Mouse (Mus musculus) spleen, adult 2 months (tissue): ENCODE data around the gene Fbxo36. TPM values are rescaled to one million over a fixed set of nuclear protein-coding genes. Genes with fewer than 3 reads are reported as not detected.

Experiments
- DNase-seq, 2 experiments: peaks; one replicate each; pipeline versions ENCODE4 v3.0.0 to v3.0.0-alpha.2; 2012 to 2021; ENCODE audit warnings: low spot score in 2 of 2, low read depth in 1 of 2
- H3K27ac ChIP-seq: fragments of 200-500 bp; 2 replicates; pipeline ENCODE4 v1.5.1; 2012; ENCODE audit warnings: low read length, inconsistent platforms; ENCODE audit not compliant: insufficient read depth
- H3K27me3 ChIP-seq: fragments of 200-500 bp; 2 replicates; pipeline ENCODE4 v1.6.1; 2012; ENCODE audit warnings: mild to moderate bottlenecking, moderate library complexity, low read length, inconsistent platforms; ENCODE audit not compliant: control insufficient read depth, insufficient read depth
- H3K36me3 ChIP-seq: fragments of 200-500 bp; 2 replicates; pipeline ENCODE4 v1.6.1; 2012; ENCODE audit warnings: mild to moderate bottlenecking, low read length, inconsistent platforms; ENCODE audit not compliant: control insufficient read depth, insufficient read depth
- H3K4me1 ChIP-seq: fragments of 200-500 bp; 2 replicates; pipeline ENCODE4 v1.6.1; 2011; ENCODE audit warnings: inconsistent platforms; ENCODE audit not compliant: control insufficient read depth, insufficient read depth, insufficient read length
- H3K4me3 ChIP-seq: fragments of 200-500 bp; 2 replicates; pipeline ENCODE4 v1.5.1; 2011; ENCODE audit warnings: mild to moderate bottlenecking, inconsistent platforms; ENCODE audit not compliant: insufficient read depth, insufficient read length; ENCODE audit errors: extremely low read depth
- CTCF ChIP-seq: fragments of 200-500 bp; IDR thresholded peaks from 2 replicates; pipeline ENCODE4 v1.5.1; 2011; ENCODE audit warnings: mild to moderate bottlenecking, inconsistent platforms; ENCODE audit not compliant: insufficient read depth, insufficient read length, insufficient replicate concordance; ENCODE audit errors: extremely low read depth
- POLR2A ChIP-seq: fragments of 200-500 bp; IDR thresholded peaks from 2 replicates; pipeline ENCODE4 v1.6.1; 2011; ENCODE audit warnings: low read depth, low read length, inconsistent platforms
- WGBS: fragments of 180-500 bp; shearing (Covaris S2); methylation state at CpG from one replicate; pipeline ENCODE4 v1.1.7; 2018; 5-methylcytosine and 5-hydroxymethylcytosine counted together
- polyA plus RNA-seq: library from polyadenylated mRNA; depleted of rRNA; stranded (reverse); fragments of >200 nt; gene quantifications from 2 replicates; pipeline ENCODE4 v1.2.3, GENCODE M21; 2012

The Fbxo36 gene
- polyA plus RNA-seq, 1 experiment, result 0.53 TPM

GRCm38 (mm10) chr1:84881248-84882065, 41.8 kb downstream of the Fbxo36 start:
- H3K27me3 ChIP-seq, result no peaks in the 10 kb centered on the region
- TF ChIP-seq CTCF, result no peak
- no peak for TF ChIP-seq POLR2A
- no peaks in the 10 kb centered on the region for H3K4me1 ChIP-seq
- no peaks in the 10 kb centered on the region for H3K36me3 ChIP-seq
- H3K4me3 ChIP-seq, result no peak overlapping the region
- WGBS, result 83% methylated on average over 11 of the region's 11 CpGs
- H3K27ac ChIP-seq, result no peak overlapping the region
- DNase-seq, result no peak

GRCm38 (mm10) chr1:84882066-84882532, 42.5 kb downstream of the Fbxo36 start:
- DNase-seq, result no peak
- WGBS, result 94% methylated on average over 2 of the region's 2 CpGs
- no peak overlapping the region for H3K4me3 ChIP-seq
- no peaks in the 10 kb centered on the region for H3K36me3 ChIP-seq
- no peak for TF ChIP-seq CTCF
- no peaks in the 10 kb centered on the region for H3K27me3 ChIP-seq
- no peaks in the 10 kb centered on the region for H3K4me1 ChIP-seq
- no peak overlapping the region for H3K27ac ChIP-seq

- no peaks in the 10 kb centered on the region for H3K27me3 ChIP-seq
- TF ChIP-seq CTCF (no peak), POLR2A (no peak)
- H3K36me3 ChIP-seq, result no peaks in the 10 kb centered on the region
- no peak for DNase-seq
- WGBS, result 73% methylated on average over 4 of the region's 4 CpGs
- no peak overlapping the region for H3K4me3 ChIP-seq
- no peak overlapping the region for H3K27ac ChIP-seq
- no peaks in the 10 kb centered on the region for H3K4me1 ChIP-seq
Observed at GRCm38 (mm10) chr1:84882937-84883336, 43.3 kb downstream of the Fbxo36 start.

- DNase-seq, result no peak
- no peaks in the 10 kb centered on the region for H3K4me1 ChIP-seq
- whole genome bisulfite sequencing, result 85% methylated on average over 4 of the region's 4 CpGs
- H3K4me3 ChIP-seq, result no peak overlapping the region
- no peaks in the 10 kb centered on the region for H3K36me3 ChIP-seq
- no peak overlapping the region for H3K27ac ChIP-seq
- no peak for TF ChIP-seq CTCF
- no peak for TF ChIP-seq POLR2A
- H3K27me3 ChIP-seq, result no peaks in the 10 kb centered on the region
Observed at GRCm38 (mm10) chr1:84883889-84884288, 44.2 kb downstream of the Fbxo36 start.

- no peak overlapping the region for H3K27ac ChIP-seq
- WGBS, result 78% methylated on average over 3 of the region's 3 CpGs
- no peaks in the 10 kb centered on the region for H3K27me3 ChIP-seq
- no peak overlapping the region for H3K4me3 ChIP-seq
- DNase-seq, result no peak
- H3K36me3 ChIP-seq, result no peaks in the 10 kb centered on the region
- no peaks in the 10 kb centered on the region for H3K4me1 ChIP-seq
- TF ChIP-seq POLR2A (no peak), CTCF (no peak)
Observed at GRCm38 (mm10) chr1:84885174-84885573, 45.5 kb downstream of the Fbxo36 start.

GRCm38 (mm10) chr1:84885921-84886320, 46.3 kb downstream of the Fbxo36 start:
- no peak for TF ChIP-seq CTCF
- no peak for TF ChIP-seq POLR2A
- no peaks in the 10 kb centered on the region for H3K36me3 ChIP-seq
- no peaks in the 10 kb centered on the region for H3K4me1 ChIP-seq
- DNase-seq, result no peak
- no peak overlapping the region for H3K27ac ChIP-seq
- no peak overlapping the region for H3K4me3 ChIP-seq
- H3K27me3 ChIP-seq, result no peaks in the 10 kb centered on the region
- WGBS, result 86% methylated on average over 6 of the region's 6 CpGs

GRCm38 (mm10) chr1:84889330-84890004, 49.8 kb downstream of the Fbxo36 start:
- H3K27me3 ChIP-seq, result no peaks in the 10 kb centered on the region
- TF ChIP-seq POLR2A (no peak), CTCF (no peak)
- no peak for DNase-seq
- H3K4me1 ChIP-seq, result no peaks in the 10 kb centered on the region
- no peak overlapping the region for H3K4me3 ChIP-seq
- WGBS, result 83% methylated on average over 8 of the region's 8 CpGs
- H3K27ac ChIP-seq, result no peak overlapping the region
- H3K36me3 ChIP-seq, result no peaks in the 10 kb centered on the region
